Mouse (Mus musculus): ENCODE data around the gene Cd247.

Cd247 gene

DNA sequence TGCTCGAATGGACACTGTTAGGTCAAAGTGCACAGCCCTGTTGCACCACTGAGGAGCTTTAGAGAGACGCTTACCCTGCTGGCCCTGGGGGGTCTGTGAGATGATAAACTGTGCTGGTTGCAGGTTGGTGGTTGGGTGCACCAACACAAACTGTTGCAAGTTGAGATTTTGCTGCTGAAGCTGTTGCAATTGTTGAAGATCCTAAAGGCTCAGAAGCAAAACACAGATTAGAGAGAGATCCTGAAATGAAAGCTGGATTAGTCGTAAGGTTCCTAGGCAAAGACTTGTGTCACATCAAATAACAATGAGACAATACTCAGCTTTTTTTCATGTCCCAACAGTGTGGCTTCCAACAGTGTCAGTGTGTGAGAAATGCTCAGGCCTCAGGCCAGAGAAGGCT, 120.3 kb downstream of the Cd247 start:
- DNase-seq (ENCODE audit: low spot score in 2 of 2), result no peak

DNA sequence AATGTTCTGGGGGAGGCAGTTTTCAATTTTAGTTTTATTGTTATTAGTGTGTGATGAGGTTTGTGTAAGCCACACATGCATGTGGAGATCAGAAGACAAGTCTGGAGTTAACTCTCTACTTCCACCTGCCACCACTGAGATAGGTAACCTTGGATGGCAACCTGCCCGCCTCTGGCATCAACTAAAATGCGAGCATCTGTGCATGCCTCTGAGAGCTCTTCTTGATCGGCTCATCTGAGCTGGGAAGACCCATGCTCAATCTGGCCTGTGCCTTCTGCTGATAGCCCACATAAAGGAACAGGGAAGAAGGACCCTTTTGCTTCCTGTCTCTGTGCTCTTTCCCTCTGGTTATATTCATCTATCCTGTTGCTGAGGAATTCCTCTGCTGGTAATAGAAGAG, 121.0 kb downstream of the Cd247 start:
- DNase-seq (ENCODE audit: low spot score in 2 of 2), result no peak

DNA sequence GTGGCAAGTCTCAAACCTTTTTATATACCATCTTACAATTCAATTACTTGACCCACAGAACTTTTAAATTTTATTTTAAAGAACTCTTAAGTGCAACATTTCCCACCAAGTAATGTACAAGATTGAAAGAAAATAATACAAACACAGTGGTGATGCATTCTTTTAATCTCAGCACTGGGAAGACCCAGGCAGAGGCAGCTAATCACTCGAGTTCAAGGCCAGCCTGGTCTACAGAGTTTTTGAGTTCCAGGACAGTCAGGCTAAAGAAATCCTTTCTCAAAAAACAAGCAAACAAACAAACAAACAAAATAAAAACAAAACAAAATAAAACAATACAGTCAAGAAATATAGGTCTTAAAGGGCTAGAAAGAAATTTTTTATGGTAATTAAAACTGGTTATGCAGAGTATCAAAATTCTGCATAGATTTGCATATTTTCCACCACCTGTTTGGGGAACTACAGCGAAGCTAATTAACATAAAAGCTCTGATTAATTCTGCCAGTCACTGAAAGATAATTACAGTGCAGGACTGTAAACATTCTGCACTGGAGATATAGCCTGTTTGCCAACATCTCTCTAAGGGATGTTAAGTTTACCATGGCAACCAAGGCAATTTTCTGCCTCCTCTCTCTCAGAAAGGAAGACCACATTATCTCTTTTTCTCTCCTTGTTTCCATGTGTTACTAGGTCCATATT, 125.4 kb downstream of the Cd247 start:
- no peak for DNase-seq (ENCODE audit: low spot score in 2 of 2)

GRCm38 (mm10) chr1:165914416-165914801, 125.9 kb downstream of the Cd247 start:
- DNase-seq (ENCODE audit: low spot score in 2 of 2), result no peak

- DNase-seq (ENCODE audit: low spot score in 2 of 2), result no peak
Measured at GRCm38 (mm10) chr1:165921026-165921425, 132.5 kb downstream of the Cd247 start.

DNA sequence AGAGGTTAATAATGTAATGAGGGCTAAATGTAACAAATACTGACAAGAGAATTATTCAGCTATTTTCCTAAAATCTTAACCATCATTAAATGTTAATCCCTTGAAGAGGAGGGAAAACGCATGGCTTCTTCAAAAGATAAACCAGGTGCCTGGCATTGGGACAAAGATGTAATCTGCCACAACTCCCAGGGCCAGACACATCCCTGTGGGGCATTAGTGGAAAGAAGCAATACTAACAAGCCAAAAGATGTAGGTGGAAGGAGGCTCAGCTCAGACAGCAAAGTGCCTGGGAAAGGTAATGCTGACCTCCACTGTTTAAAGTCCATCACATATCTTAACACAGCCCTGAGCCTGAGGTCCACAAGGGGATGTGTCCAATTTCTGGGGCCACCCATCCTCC, 134.0 kb downstream of the Cd247 start:
- DNase-seq (ENCODE audit: low spot score in 2 of 2), result no peak

GRCm38 (mm10) chr1:165925207-165925606, 136.7 kb downstream of the Cd247 start:
- DNase-seq (ENCODE audit: low spot score in 2 of 2), result no peak
